ENCODE assay signal across 8 mouse cellular contexts in the genomic region with DNA sequence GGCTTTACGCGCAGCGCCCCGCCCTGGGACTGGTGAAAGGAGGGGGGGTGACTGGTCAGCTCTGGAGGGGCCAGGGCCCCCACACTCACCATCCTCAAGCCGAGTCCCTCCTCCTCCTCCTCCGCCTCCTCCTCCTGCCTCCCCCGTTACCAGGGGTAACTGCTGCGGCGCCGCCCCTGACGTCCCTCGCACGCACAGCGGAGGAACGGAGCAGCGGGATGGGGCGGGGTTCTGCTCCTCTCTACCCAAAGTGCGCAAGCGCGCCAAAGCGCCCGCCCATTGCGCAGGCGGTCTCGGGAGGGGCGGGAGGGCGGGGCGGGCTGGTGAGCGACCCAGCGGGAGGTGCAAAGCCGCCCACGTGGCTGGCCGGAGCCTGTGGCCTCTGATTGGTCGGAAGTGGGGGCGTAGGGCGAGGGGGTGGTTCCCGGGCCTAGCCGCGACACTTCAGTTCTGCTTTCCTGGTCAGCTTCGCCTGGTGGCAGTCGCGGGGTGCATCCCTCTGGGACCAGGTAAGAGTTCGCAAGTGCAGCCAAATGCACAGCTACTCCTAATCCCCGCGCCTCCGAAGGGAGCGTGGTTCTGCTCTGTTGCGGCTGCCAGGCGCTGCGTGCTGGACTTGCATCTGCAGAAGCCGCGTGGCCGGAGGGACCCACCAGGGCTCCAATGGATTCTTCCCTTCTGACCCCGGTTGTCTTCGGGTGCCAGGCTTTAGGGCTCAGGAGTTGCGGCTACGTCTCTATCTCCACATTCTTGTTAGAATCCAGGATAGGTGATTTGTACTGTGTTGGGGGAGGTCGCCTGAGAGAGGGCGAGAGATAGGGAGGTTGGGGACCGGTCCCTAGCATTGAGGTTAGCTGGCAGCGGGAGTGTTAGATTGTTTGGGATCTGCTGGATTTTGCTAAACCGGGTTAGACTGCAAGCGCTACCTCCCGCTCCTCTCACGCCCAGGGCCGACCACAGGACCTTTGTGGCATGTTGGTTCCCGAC. TPM values are rescaled to one million over a fixed set of nuclear protein-coding genes. Genes with fewer than 3 reads are reported as not detected.
DNase-seq lines count a peak whose midpoint lies in the region; ATAC-seq lines count a peak whose summit lies in the region.

Arl3 (minus strand) TSS at position 248 of the 987 bp plus-strand sequence.
Sfxn2 (plus strand) TSS at position 415 of the 987 bp plus-strand sequence.

- no peaks in the 10 kb centered on the region for H3K27me3 ChIP-seq in intestine, embryonic 14.5 days (replicated peaks; ENCODE audit: control insufficient read depth, insufficient read depth, low read length)

- H3K4me3 ChIP-seq in intestine, embryonic 14.5 days (ENCODE audit: low read depth, low read length), result peak within 1 kb of the TSS; percentile 72

- H3K9me3 ChIP-seq in intestine, embryonic 14.5 days (ENCODE audit: control insufficient read depth, low read length), result no peaks in the 10 kb centered on the region

- peak within 1 kb of the TSS; percentile 62 for H3K9ac ChIP-seq in intestine, embryonic 14.5 days (ENCODE audit: low read length)

- intact Hi-C loops in left cerebral cortex, postnatal 14 days (cut with DNase I), result loop anchor here (2.0 kb wide), 1 partner anchor 70 kb away; no protein-coding TSS in a partner anchor

- peak; percentile 87 to 88 for DNase-seq in adrenal gland, adult 18-20 months (ENCODE audit: low spot score in 2 of 2)
- DNase-seq in embryo, embryonic 11 days, result peak; percentile 98
- DNase-seq in gastrocnemius, postnatal 25 days, result peak; percentile 97
- peak; percentile 95 for DNase-seq in intestine, embryonic 14.5 days (ENCODE audit: low spot score)
- DNase-seq in left cerebral cortex, postnatal 14 days (ENCODE audit: low spot score in 2 of 2), result peak; percentile 95 to 96
- DNase-seq in mesoderm, embryonic 11.5 days (ENCODE audit: low read depth, low spot score), result peak; percentile 99
- peak; percentile 95 for DNase-seq in right cerebral cortex, postnatal 36 days (ENCODE audit: low spot score in 2 of 2)
- peak; percentile 99 for DNase-seq in yolk sac, embryonic 10.5 days (ENCODE audit: low spot score)

- H3K27ac ChIP-seq in intestine, embryonic 14.5 days (ENCODE audit: low read depth), result peak within 1 kb of the TSS; percentile 47

- H3K4me1 ChIP-seq in intestine, embryonic 14.5 days (replicated peaks; ENCODE audit: control insufficient read depth, insufficient read depth, low read length), result peaks cover 19% of the 10 kb centered on the region

- WGBS in intestine, embryonic 14.5 days, result under 1% methylated on average over 67 of the region's 67 CpGs

- H3K4me2 ChIP-seq in intestine, embryonic 14.5 days (ENCODE audit: low read length), result peak within 1 kb of the TSS; percentile 67

- peak; percentile 95 for ATAC-seq in intestine, embryonic 14.5 days (replicated peaks; ENCODE audit: low FRiP score, low TSS enrichment, low read depth)

- H3K36me3 ChIP-seq in intestine, embryonic 14.5 days (ENCODE audit: control insufficient read depth, insufficient read depth, low read length), result no peaks in the 10 kb centered on the region

RNA-seq across cellular contexts. Expression of gene Arl3, which starts in this region (rescaled TPM):
- 10 to 100 TPM; 56.9 to 64.9 TPM for total RNA-seq in adrenal gland, adult 18-20 months (2021)
- 10 to 100 TPM; 49.6 to 55.8 TPM for total RNA-seq in gastrocnemius, postnatal 25 days (2021)
- 64.3 and 73.9 TPM in 2 replicates for polyA plus RNA-seq in intestine, embryonic 14.5 days (2014; fragmentation: Nextera tagmentation; extraction: Ambion mirVana)
- total RNA-seq in left cerebral cortex, postnatal 14 days (2021), result 100 to 1,000 TPM; 103 to 116 TPM

RNA-seq across cellular contexts. Expression of gene Sfxn2, which starts in this region (rescaled TPM):
- 1 to 10 TPM; 8.1 to 8.3 TPM for total RNA-seq in adrenal gland, adult 18-20 months (2021)
- total RNA-seq in gastrocnemius, postnatal 25 days (2021), result 1 to 10 TPM; 2.8 TPM
- polyA plus RNA-seq in intestine, embryonic 14.5 days (2014; fragmentation: Nextera tagmentation; extraction: Ambion mirVana), result 18.2 and 19.2 TPM in 2 replicates
- 1 to 10 TPM; 4.1 to 6.0 TPM for total RNA-seq in left cerebral cortex, postnatal 14 days (2021)

Comparison
In these comparisons a context has a peak if more than half of its experiments do, and no peak if none do; other contexts are left out.
1. Peak in every context shown above with its lines: DNase-seq, ATAC-seq, H3K4me3 ChIP-seq and H3K27ac ChIP-seq.